Mouse (Mus musculus) telencephalon, adult 2 months (tissue): ENCODE data around the gene Olfr301.

Experiments used
- DNase-seq: peaks from one replicate; pipeline ENCODE4 v3.0.0-alpha.2; 2011; ENCODE audit warnings: low read depth, low spot score

Gene Olfr301

GRCm38 (mm10) chr7:86403546-86403945, at the start of gene Olfr301:
Gene Olfr301 (plus strand): TSS chr7:86403846.
- no peak for DNase-seq

- DNase-seq, result no peak
Observed at GRCm38 (mm10) chr7:86366828-86367227, 36.8 kb upstream of the Olfr301 start, which contains the start of gene Olfr305. Gene Olfr305 (minus strand): TSS chr7:86366928.

GRCm38 (mm10) chr7:86385769-86386168, 17.9 kb upstream of the Olfr301 start:
- DNase-seq, result no peak

GRCm38 (mm10) chr7:86386558-86386957, 17.1 kb upstream of the Olfr301 start, which contains the start of gene Olfr304:
Gene Olfr304 (minus strand): TSS chr7:86386658.
- no peak for DNase-seq

DNA sequence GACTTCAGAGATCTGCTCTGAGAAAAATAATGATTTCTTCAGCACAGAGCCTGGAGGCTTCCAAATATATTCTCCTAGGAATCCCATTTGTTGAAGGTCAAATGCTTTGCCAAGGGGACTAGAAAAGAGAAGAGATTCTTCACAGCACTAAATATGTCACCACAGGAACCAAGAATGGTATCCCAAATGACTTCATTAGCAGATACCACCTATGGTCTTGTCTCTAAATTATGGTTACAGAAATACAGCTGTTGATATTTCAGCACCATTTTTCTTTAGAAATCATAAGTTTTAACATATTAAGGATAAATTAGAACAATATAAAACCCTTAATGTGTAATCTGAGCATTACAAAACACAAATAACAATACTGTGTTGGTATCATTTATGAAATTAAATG, 6.0 kb upstream of the Olfr301 start, which contains the start of gene Olfr303:
Olfr303 (minus strand) TSS at position 101 of the 400 bp plus-strand sequence.
- DNase-seq, result no peak

- DNase-seq, result no peak
Observed at GRCm38 (mm10) chr7:86459621-86460020, 56.0 kb downstream of the Olfr301 start, which contains the start of gene Olfr299. Gene Olfr299 (plus strand): TSS chr7:86459921.
